In genomic region chr2:152144158-152144450, GRCm38 (mm10) we compare ENCODE assay signal across 8 mouse cellular contexts. TPM values are rescaled to one million over a fixed set of nuclear protein-coding genes. Genes with fewer than 3 reads are reported as not detected.
DNase-seq lines count a peak whose midpoint lies in the region; ATAC-seq and TF ChIP-seq lines count a peak whose summit lies in the region.

No protein-coding gene starts in this region.

- no peaks in the 10 kb centered on the region for H3K36me3 ChIP-seq in lung, postnatal 0 days (ENCODE audit: insufficient read depth, low read length)
- no peaks in the 10 kb centered on the region for H3K36me3 ChIP-seq in heart, embryonic 16.5 days (ENCODE audit: control insufficient read depth, insufficient read depth)
- no peaks in the 10 kb centered on the region for H3K36me3 ChIP-seq in limb, embryonic 15.5 days
- H3K36me3 ChIP-seq in stomach, embryonic 14.5 days (ENCODE audit: control insufficient read depth, insufficient read depth, low read length), result no peaks in the 10 kb centered on the region

- TF ChIP-seq POLR2A in cerebellum, adult 2 months (IDR thresholded peaks at IDR 0.05; ENCODE audit: borderline replicate concordance, insufficient read depth, low read length), result no peak

- 24% methylated on average over 9 of the region's 9 CpGs for WGBS in lung, postnatal 0 days
- WGBS in heart, embryonic 16.5 days, result 18% methylated on average over 9 of the region's 9 CpGs
- 17% methylated on average over 9 of the region's 9 CpGs for WGBS in limb, embryonic 15.5 days
- 23% methylated on average over 9 of the region's 9 CpGs for WGBS in stomach, embryonic 14.5 days
- 42% methylated on average over 9 of the region's 9 CpGs for WGBS in cerebellum, adult 2 months

- peaks cover 20% of the 10 kb centered on the region; the same call in 1 of the 2 replicates for H3K27me3 ChIP-seq in lung, postnatal 0 days (replicated peaks; ENCODE audit: insufficient read depth, low read length)
- peaks cover 57% of the 10 kb centered on the region for H3K27me3 ChIP-seq in heart, embryonic 16.5 days (ENCODE audit: control insufficient read depth, insufficient read depth, low read length)
- peaks cover 57% of the 10 kb centered on the region for H3K27me3 ChIP-seq in limb, embryonic 15.5 days
- no peaks in the 10 kb centered on the region; the same call in 1 of the 2 replicates for H3K27me3 ChIP-seq in stomach, embryonic 14.5 days (ENCODE audit: control insufficient read depth, insufficient read depth, low read length)
- peaks cover 4% of the 10 kb centered on the region for H3K27me3 ChIP-seq in cerebellum, adult 2 months (ENCODE audit: control insufficient read depth, insufficient read depth, low read length)

- ATAC-seq in lung, postnatal 0 days, result no peak
- no peak for ATAC-seq in heart, embryonic 16.5 days (replicated peaks; ENCODE audit: extremely low read depth, insufficient read depth, low FRiP score)
- no peak for ATAC-seq in limb, embryonic 15.5 days (ENCODE audit: insufficient number of reproducible peaks, low FRiP score, low TSS enrichment, low read depth)
- ATAC-seq in stomach, embryonic 14.5 days (ENCODE audit: insufficient number of reproducible peaks, insufficient read depth, low FRiP score, low read depth), result no peak

- no peak for DNase-seq in lung, postnatal 0 days (ENCODE audit: low spot score)
- no peak for DNase-seq in lung, postnatal 36 days
- no peak for DNase-seq in layer of hippocampus, postnatal 14 days (ENCODE audit: low spot score in 2 of 2)
- DNase-seq in cerebellum, adult 9-11 months, result no peak
- no peak for DNase-seq in cerebellum, adult 2 months

- 0 out of 2 replicates have a peak overlapping the region, but pooled peaks have one; percentile 8 for H3K9ac ChIP-seq in lung, postnatal 0 days (replicated peaks; ENCODE audit: low read depth)
- peak overlapping the region; percentile 71 for H3K9ac ChIP-seq in heart, embryonic 16.5 days (ENCODE audit: low read length)
- H3K9ac ChIP-seq in limb, embryonic 15.5 days, result peak overlapping the region; percentile 26; the same call in 1 of the 2 replicates
- peak overlapping the region; percentile 21; the same call in 1 of the 2 replicates for H3K9ac ChIP-seq in stomach, embryonic 14.5 days (replicated peaks; ENCODE audit: low read depth, low read length)

- H3K27ac ChIP-seq in lung, postnatal 0 days (ENCODE audit: low read length), result no peak overlapping the region
- H3K27ac ChIP-seq in heart, embryonic 16.5 days (ENCODE audit: low read length), result no peak overlapping the region
- no peak overlapping the region for H3K27ac ChIP-seq in limb, embryonic 15.5 days
- H3K27ac ChIP-seq in stomach, embryonic 14.5 days (ENCODE audit: low read length), result no peak overlapping the region
- no peak overlapping the region for H3K27ac ChIP-seq in cerebellum, adult 2 months (ENCODE audit: insufficient read depth, low read length)

- no peak for TF ChIP-seq CTCF in lung, postnatal 0 days (IDR thresholded peaks at IDR 0.05)
- TF ChIP-seq CTCF in cerebellum, adult 2 months (IDR thresholded peaks at IDR 0.05; ENCODE audit: borderline replicate concordance, insufficient read depth, low read depth, low read length), result no peak

- H3K9me3 ChIP-seq in lung, postnatal 0 days (ENCODE audit: low read length), result no peaks in the 10 kb centered on the region
- H3K9me3 ChIP-seq in heart, embryonic 16.5 days (replicated peaks; ENCODE audit: control insufficient read depth, low read length), result no peaks in the 10 kb centered on the region
- H3K9me3 ChIP-seq in limb, embryonic 15.5 days, result no peaks in the 10 kb centered on the region
- no peaks in the 10 kb centered on the region for H3K9me3 ChIP-seq in stomach, embryonic 14.5 days (ENCODE audit: control insufficient read depth, low read depth, low read length)

- peak overlapping the region; percentile 44 for H3K4me3 ChIP-seq in lung, postnatal 0 days (ENCODE audit: low read depth, low read length)
- peak overlapping the region; percentile 62 for H3K4me3 ChIP-seq in heart, embryonic 16.5 days (ENCODE audit: low read length)
- H3K4me3 ChIP-seq in limb, embryonic 15.5 days, result peak overlapping the region; percentile 49
- peak overlapping the region; percentile 49 for H3K4me3 ChIP-seq in stomach, embryonic 14.5 days (ENCODE audit: low read depth, low read length)
- no peak overlapping the region for H3K4me3 ChIP-seq in cerebellum, adult 2 months (replicated peaks; ENCODE audit: insufficient read depth, low read depth, low read length)

- no peak for TF ChIP-seq EP300 in lung, postnatal 0 days (IDR thresholded peaks at IDR 0.05)

- H3K4me2 ChIP-seq in lung, postnatal 0 days (replicated peaks; ENCODE audit: low read depth, low read length), result peak overlapping the region; percentile 78
- peak overlapping the region; percentile 78 for H3K4me2 ChIP-seq in heart, embryonic 16.5 days (ENCODE audit: low read depth, low read length)
- H3K4me2 ChIP-seq in limb, embryonic 15.5 days, result peak overlapping the region; percentile 93
- peak overlapping the region; percentile 88 for H3K4me2 ChIP-seq in stomach, embryonic 14.5 days (replicated peaks; ENCODE audit: low read depth, low read length)

- peaks cover 10% of the 10 kb centered on the region; the same call in 1 of the 2 replicates for H3K4me1 ChIP-seq in lung, postnatal 0 days (ENCODE audit: insufficient read depth, low read depth, low read length)
- peaks cover 16% of the 10 kb centered on the region for H3K4me1 ChIP-seq in heart, embryonic 16.5 days (ENCODE audit: control insufficient read depth, insufficient read depth, low read length)
- H3K4me1 ChIP-seq in limb, embryonic 15.5 days, result peaks cover 32% of the 10 kb centered on the region
- peaks cover 20% of the 10 kb centered on the region for H3K4me1 ChIP-seq in stomach, embryonic 14.5 days (ENCODE audit: control insufficient read depth, insufficient read depth, low read length)
- H3K4me1 ChIP-seq in cerebellum, adult 2 months (ENCODE audit: control insufficient read depth, insufficient read depth, low read length), result peaks cover 4% of the 10 kb centered on the region

RNA-seq across cellular contexts. Expression of gene Tcf15, which starts 0.7 kb away (rescaled TPM):
- polyA plus RNA-seq in lung, postnatal 0 days (2015; fragmentation: Nextera tagmentation; extraction: Ambion mirVana), result 2.0 and 3.6 TPM in 2 replicates
- 13.4 and 14.0 TPM in 2 replicates for polyA plus RNA-seq in heart, embryonic 16.5 days (2015; fragmentation: Nextera tagmentation; extraction: Ambion mirVana)
- 6.2 and 7.6 TPM in 2 replicates for polyA plus RNA-seq in limb, embryonic 15.5 days (2015; fragmentation: Nextera tagmentation; extraction: Ambion mirVana)
- 12.9 and 14.1 TPM in 2 replicates for polyA plus RNA-seq in stomach, embryonic 14.5 days (2014; fragmentation: Nextera tagmentation; extraction: Ambion mirVana)
- total RNA-seq in layer of hippocampus, postnatal 14 days (2021), result 1 to 10 TPM; 2.7 to 3.1 TPM
- 2.6 TPM in 2 replicates for polyA plus RNA-seq in cerebellum, adult 2 months (2012; rRNA removed)

RNA-seq across cellular contexts. Expression of gene Srxn1, which starts 38.8 kb away (rescaled TPM):
- polyA plus RNA-seq in lung, postnatal 0 days (2015; fragmentation: Nextera tagmentation; extraction: Ambion mirVana), result 8.9 and 9.4 TPM in 2 replicates
- 7.6 and 10.3 TPM in 2 replicates for polyA plus RNA-seq in heart, embryonic 16.5 days (2015; fragmentation: Nextera tagmentation; extraction: Ambion mirVana)
- polyA plus RNA-seq in limb, embryonic 15.5 days (2015; fragmentation: Nextera tagmentation; extraction: Ambion mirVana), result 11.3 and 12.3 TPM in 2 replicates
- polyA plus RNA-seq in stomach, embryonic 14.5 days (2014; fragmentation: Nextera tagmentation; extraction: Ambion mirVana), result 7.6 and 11.4 TPM in 2 replicates
- 10 to 100 TPM; 59.1 to 65.8 TPM for total RNA-seq in layer of hippocampus, postnatal 14 days (2021)
- polyA plus RNA-seq in cerebellum, adult 2 months (2012; rRNA removed), result 138 TPM in 2 replicates

Comparison
In these comparisons a context has a peak if more than half of its experiments do, and no peak if none do; other contexts are left out.
1. H3K9ac ChIP-seq: peak in every context shown above with its lines; median percentile 71 in heart, embryonic 16.5 days; 26 in limb, embryonic 15.5 days; 21 in stomach, embryonic 14.5 days; 8 in lung, postnatal 0 days.
2. RNA of gene Srxn1, which starts 38.8 kb away (polyA plus RNA-seq): 138 TPM in cerebellum, adult 2 months; 11.3 to 12.3 TPM in limb, embryonic 15.5 days, 7.6 to 10.3 TPM in heart, embryonic 16.5 days, 8.9 to 9.4 TPM in lung, postnatal 0 days and 7.6 to 11.4 TPM in stomach, embryonic 14.5 days; every median in the first group is over 10 times any median in the second.
3. Peak in every context shown above with its lines, with median percentiles within 50 percentile points of each other: H3K4me2 ChIP-seq.